Mouse (Mus musculus) heart, postnatal 36 days (tissue): ENCODE data around the gene Vdr. TPM values are rescaled to one million over a fixed set of nuclear protein-coding genes. Genes with fewer than 3 reads are reported as not detected.

Source experiments
- DNase-seq, 2 experiments: peaks; one replicate each; pipeline ENCODE4 v3.0.0; 2021 to 2022
- intact Hi-C: fragments of 180-260 bp; cut with DNase I; formaldehyde crosslinking; loops from one replicate; pipeline ENCODE4 v1.15.1; 2025
- total RNA-seq, 2 experiments: library from RNA; stranded (reverse); gene quantifications; 2 replicates each; pipeline ENCODE4 v1.2.3; 2021

The Vdr gene
- total RNA-seq, 2 experiments from 2014 or later, result 1.6 to 1.7 TPM

- intact Hi-C loops, result no loop called here
- no peak for DNase-seq
Observed at GRCm38 (mm10) chr15:97852291-97852690, 58.1 kb downstream of the Vdr start.

- intact Hi-C loops, result loop anchor here (2.0 kb wide), 1 partner anchor 184 kb away; no protein-coding TSS in a partner anchor
- DNase-seq, result no peak
Observed at GRCm38 (mm10) chr15:97851011-97851410, 59.4 kb downstream of the Vdr start.

DNA sequence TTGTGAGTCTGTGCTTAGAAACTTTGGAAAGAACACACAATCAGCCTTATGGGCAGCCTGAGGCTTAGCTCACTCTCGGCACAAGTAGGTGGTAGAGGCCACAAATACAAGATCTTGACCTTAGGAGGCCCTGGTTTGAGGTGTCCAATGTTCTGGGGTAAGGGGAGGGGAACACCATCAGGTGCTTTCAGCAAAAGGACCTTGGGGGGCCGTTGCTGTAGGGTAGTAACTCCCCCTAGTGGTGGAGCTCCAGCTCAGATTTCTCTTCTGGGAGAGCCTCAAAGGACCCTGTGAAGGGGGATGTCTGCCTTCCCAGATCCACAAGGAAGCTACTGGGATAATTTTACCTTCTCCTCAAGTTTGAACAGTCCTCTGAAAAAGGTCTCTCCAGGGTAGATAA is 60.0 kb downstream of the Vdr start:
- peak; percentile 24 to 33 for DNase-seq
- intact Hi-C loops, result loop anchor here (1.0 to 2.0 kb wide), 2 partner anchors 66 to 184 kb away; no protein-coding TSS in a partner anchor

- peak; percentile 85 to 90 for DNase-seq
- intact Hi-C loops, result loop anchor here (1.0 to 2.0 kb wide), 4 partner anchors 24 to 131 kb away; no protein-coding TSS in a partner anchor
Observed at GRCm38 (mm10) chr15:97849116-97849911, 61.1 kb downstream of the Vdr start.

GRCm38 (mm10) chr15:97847866-97848265 is 62.6 kb downstream of the Vdr start:
- no peak for DNase-seq
- intact Hi-C loops, result loop anchor here (2.0 kb wide), 1 partner anchor 57 kb away; no protein-coding TSS in a partner anchor

GRCm38 (mm10) chr15:97847285-97847684 is 63.1 kb downstream of the Vdr start:
- no peak for DNase-seq
- intact Hi-C loops, result no loop called here

GRCm38 (mm10) chr15:97846121-97846882 is 64.1 kb downstream of the Vdr start:
- no peak for DNase-seq
- intact Hi-C loops, result no loop called here

GRCm38 (mm10) chr15:97844037-97845034 is 66.1 kb downstream of the Vdr start, which contains the start of gene Hdac7:
Hdac7 (minus strand) TSS chr15:97844502.
- DNase-seq, result no peak
- intact Hi-C loops, result no loop called here

GRCm38 (mm10) chr15:97843247-97843651 is 67.2 kb downstream of the Vdr start:
- no peak for DNase-seq
- intact Hi-C loops, result no loop called here

DNA sequence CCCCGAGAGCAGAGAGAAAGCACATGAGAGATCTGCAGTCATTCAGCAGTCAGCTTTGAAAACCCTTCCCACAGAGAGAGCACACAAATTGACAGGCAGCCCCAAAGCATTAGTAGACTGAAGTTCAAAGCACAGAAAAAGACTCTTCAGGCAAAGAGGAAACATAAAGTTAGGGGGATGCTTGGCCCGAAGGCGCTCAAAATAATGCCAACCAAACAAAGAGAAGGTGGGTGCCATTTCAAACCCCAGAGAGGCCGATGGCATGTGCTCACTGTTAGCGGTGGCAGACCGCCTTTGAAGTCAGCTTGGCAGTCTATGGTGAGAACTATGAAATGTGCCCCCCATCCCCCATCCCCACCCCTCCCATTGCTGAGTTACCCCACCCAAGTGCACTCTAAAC is 68.4 kb downstream of the Vdr start:
- intact Hi-C loops, result no loop called here

GRCm38 (mm10) chr15:97841383-97841782 is 69.0 kb downstream of the Vdr start:
- intact Hi-C loops, result loop anchor here (2.0 kb wide), 1 partner anchor 17 kb away; no protein-coding TSS in a partner anchor
- DNase-seq, result no peak

More for the DNA sequence above, 68.4 kb downstream of the Vdr start:
- no peak for DNase-seq

DNA sequence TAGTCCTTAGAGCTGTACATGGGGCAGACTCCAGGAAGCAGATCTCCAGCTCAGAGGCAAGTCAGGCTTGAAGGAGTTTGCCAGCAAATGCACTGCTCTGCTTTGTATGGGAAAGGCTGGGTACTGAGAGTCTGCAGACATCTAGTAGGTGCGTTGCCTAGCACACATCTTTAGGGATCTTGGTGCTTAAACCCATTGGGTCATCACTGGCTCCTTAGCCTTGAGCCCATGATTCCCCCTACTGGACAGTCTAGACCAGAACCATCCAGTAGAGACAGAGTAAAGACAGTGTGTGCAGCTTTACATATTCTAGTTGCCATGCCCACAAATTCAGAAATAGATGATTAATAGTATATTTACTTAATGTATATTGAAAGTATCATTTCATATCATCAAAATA is 69.6 kb downstream of the Vdr start:
- intact Hi-C loops, result loop anchor here (1.0 to 2.0 kb wide), 2 partner anchors 9 to 16 kb away; no protein-coding TSS in a partner anchor
- DNase-seq, result no peak

DNA sequence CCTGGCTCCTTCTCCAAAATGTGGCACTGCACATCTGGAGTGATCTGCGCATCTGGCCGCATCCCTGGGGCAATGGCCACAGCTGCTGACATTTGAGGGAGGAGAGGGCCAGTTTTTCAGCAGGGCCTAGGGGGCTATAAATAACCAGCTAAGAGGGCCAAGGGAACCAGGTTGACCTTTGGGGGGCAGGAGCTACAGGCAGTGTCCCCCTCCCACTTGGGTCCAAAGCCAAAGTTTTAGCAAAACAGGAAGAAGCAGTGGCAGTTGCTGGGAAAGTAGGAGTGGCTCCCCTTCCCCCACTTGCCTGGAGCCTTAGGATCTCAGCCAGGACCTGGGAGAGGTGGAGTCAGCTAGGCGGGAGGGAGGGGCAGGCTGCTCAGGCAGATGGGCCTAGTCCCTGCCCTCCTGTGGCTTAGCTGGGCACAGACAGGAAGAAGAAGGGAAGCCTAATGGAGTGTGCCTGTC is 70.4 kb downstream of the Vdr start:
- peak; percentile 74 to 82 for DNase-seq
- intact Hi-C loops, result loop anchor here (1.0 to 2.0 kb wide), 2 partner anchors 9 to 15 kb away; no protein-coding TSS in a partner anchor

DNA sequence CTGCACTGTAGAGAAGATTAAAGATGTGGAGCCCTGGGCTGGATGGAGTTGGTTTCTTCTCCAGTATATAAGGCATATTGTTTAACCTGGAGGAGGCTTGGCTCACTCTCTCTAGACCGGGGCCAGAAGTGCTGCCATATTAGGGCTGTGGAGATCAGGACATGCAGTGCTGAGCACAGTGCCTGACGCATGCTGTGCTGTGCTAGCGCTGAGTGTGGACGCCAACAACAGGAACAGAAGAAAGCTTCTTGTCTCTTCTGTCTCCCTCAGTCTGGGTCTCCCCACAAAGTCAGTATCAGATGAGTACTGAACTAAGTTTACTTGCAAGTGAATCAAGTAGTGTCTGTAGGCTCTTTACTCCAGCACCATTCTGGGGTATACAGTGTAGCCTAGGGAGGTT is 71.0 kb downstream of the Vdr start:
- intact Hi-C loops, result no loop called here
- peak in 1 of 2 experiments; percentile 34 for DNase-seq

DNA sequence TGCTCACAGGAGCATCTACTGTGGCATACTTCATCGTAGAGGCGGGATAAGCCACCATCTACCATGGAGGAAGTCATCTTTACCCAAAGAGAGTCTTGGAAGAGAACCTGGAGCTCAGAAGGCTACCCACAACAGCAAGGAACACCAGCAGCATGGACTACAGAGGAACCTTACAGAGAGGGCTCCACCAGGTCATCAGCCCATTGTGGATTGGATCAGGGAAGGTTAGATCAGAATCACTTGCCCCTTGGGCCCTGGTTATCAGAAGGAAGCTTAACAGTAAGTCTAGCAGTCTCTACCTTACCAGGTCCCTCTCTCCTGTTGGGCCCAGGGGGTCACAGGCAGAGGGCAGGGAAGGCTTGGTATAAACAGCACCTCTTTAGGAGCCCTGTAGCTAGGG is 71.4 kb downstream of the Vdr start:
- intact Hi-C loops, result no loop called here
- no peak for DNase-seq

- intact Hi-C loops, result no loop called here
- DNase-seq, result peak in 1 of 2 experiments; percentile 56
Observed at GRCm38 (mm10) chr15:97838395-97838794, 72.0 kb downstream of the Vdr start.

DNA sequence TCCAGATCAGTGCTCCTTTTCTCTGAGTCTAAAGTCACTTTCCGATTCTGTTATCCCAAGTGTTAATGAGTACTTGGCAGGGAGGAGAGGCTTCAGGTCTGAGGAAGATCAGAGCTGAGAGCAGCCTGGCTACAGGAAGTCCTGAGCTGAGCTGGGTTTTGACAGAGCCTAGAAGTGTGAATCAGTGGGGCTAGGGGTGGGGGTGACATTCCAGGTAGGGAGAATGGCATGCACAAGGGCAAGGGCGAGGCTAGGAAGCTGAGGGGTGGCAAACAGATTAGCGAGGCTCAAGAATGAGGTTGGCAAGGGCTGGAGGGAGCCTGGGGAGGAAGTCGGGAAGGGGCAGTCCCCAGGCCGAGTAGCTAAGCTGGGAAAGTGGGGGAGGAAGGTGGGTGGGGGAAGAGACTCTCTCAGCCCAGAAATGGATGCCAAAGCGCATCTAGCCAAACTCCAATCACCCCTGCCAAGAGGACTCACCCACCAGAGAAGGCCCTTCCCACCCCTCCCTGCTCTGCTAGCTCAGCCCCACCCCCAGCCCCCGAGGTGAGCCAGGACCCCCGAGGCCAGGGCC is 72.9 kb downstream of the Vdr start:
- peak in 1 of 2 experiments; percentile 55 for DNase-seq
- intact Hi-C loops, result no loop called here

DNA sequence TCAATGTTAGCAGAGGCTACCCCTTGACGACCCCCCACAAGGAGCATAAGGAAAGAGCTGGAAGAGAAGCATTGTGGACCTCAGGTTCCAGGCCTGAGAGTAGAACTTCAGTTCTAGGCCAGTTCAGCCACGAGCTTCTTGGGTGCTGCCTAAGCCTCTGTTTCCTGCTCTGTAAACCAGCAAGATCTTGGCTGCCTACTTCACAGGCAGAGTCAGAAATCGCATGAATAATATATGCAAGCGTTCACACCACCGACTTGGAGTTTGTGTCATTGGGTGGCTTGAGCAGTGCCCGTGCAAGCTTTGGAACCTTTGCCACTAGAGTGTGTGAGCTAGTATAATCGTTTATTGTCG is 73.6 kb downstream of the Vdr start:
- intact Hi-C loops, result no loop called here
- no peak for DNase-seq

GRCm38 (mm10) chr15:97836153-97836893 is 74.1 kb downstream of the Vdr start:
- no peak for DNase-seq
- intact Hi-C loops, result no loop called here
